Mouse (Mus musculus): ENCODE results near the gene Nudcd3. TPM values are rescaled to one million over a fixed set of nuclear protein-coding genes. Genes with fewer than 3 reads are reported as not detected.
A peak's percentile ranks its signal among the peaks of the same experiment; 100 is the strongest.

The Nudcd3 gene
- total and polyA plus RNA-seq, 3 experiments: 33.3 to 50.5 TPM; not detected in 1

GRCm38 (mm10) chr11:6065551-6066121 is 134.6 kb downstream of the Nudcd3 start:
- Histone ChIP-seq H3K79me2 (ENCODE audit: control insufficient read depth, insufficient read depth, low read length, poor library complexity) (no peaks in the 10 kb centered on the region), H3K4me3 (ENCODE audit: control insufficient read depth in 1 of 2, insufficient read depth in 1 of 2, low read depth in 2 of 2, low read length in 2 of 2) (no peak overlapping the region), H3K27me3 (ENCODE audit: control insufficient read depth in 1 of 2, insufficient read depth in 2 of 2, low read length in 2 of 2) (no peaks in the 10 kb centered on the region), H3K9me3 (replicated peaks; ENCODE audit: insufficient read depth, low read length) (no peaks in the 10 kb centered on the region), H3K36me3 (ENCODE audit: control insufficient read depth in 1 of 2, insufficient read depth in 2 of 2, low read length in 2 of 2) (no peaks in the 10 kb centered on the region), H3K27ac (ENCODE audit: control insufficient read depth, low read depth, low read length) (no peak overlapping the region), H3K9ac (ENCODE audit: control insufficient read depth, low read depth, low read length, poor library complexity, severe bottlenecking) (no peak overlapping the region), H3K4me1 (ENCODE audit: control insufficient read depth in 1 of 2, insufficient read depth in 2 of 2, low read length in 2 of 2) (no peaks in the 10 kb centered on the region)
- TF ChIP-seq KAT2A (conservative IDR thresholded peaks at IDR 0.05; ENCODE audit: low read depth, low read length): no peak
- TF ChIP-seq ZMIZ1 (IDR thresholded peaks at IDR 0.05; ENCODE audit: low read depth, low read length): no peak
- no peak for TF ChIP-seq MYB (IDR thresholded peaks at IDR 0.05; ENCODE audit: low read depth, low read length)
- no peak for TF ChIP-seq UBTF (IDR thresholded peaks at IDR 0.05; ENCODE audit: borderline replicate concordance, insufficient read depth, low read depth, low read length)
- TF ChIP-seq TAL1 (IDR thresholded peaks at IDR 0.05; ENCODE audit: low read length): no peak
- TF ChIP-seq CTCF (IDR thresholded peaks at IDR 0.05 in 2 of 3, conservative IDR thresholded peaks at IDR 0.05 in 1 of 3; ENCODE audit: control insufficient read depth in 1 of 3, insufficient read depth in 1 of 3, low read depth in 2 of 3, low read length in 3 of 3, poor library complexity in 1 of 3, severe bottlenecking in 1 of 3): no peak
- no peak for TF ChIP-seq RAD21 (IDR thresholded peaks at IDR 0.05; ENCODE audit: low read depth, low read length)
- no peak for TF ChIP-seq ZKSCAN1 (IDR thresholded peaks at IDR 0.05; ENCODE audit: low read depth, low read length)
- TF ChIP-seq ELF1 (IDR thresholded peaks at IDR 0.05; ENCODE audit: low read depth, low read length): no peak
- no peak for TF ChIP-seq GABPA (IDR thresholded peaks at IDR 0.05; ENCODE audit: low read depth, low read length)
- no peak for TF ChIP-seq POLR2A (IDR thresholded peaks at IDR 0.05; ENCODE audit: control insufficient read depth in 1 of 2, insufficient read depth in 1 of 2, low read depth in 1 of 2, low read length in 2 of 2, poor library complexity in 1 of 2)
- no peak for TF ChIP-seq EP300 (IDR thresholded peaks at IDR 0.05; ENCODE audit: low read depth in 1 of 2, low read length in 2 of 2)
- no peak for TF ChIP-seq GATA1 (IDR thresholded peaks at IDR 0.05; ENCODE audit: low read depth, low read length)
- TF ChIP-seq ZNF384 (IDR thresholded peaks at IDR 0.05; ENCODE audit: low read depth, low read length): no peak
- TF ChIP-seq CHD1 (IDR thresholded peaks at IDR 0.05; ENCODE audit: low read depth, low read length): no peak
- TF ChIP-seq SIN3A (IDR thresholded peaks at IDR 0.05; ENCODE audit: low read length): no peak
- TF ChIP-seq MAZ (IDR thresholded peaks at IDR 0.05; ENCODE audit: low read depth, low read length): no peak
- DNase-seq (ENCODE audit: low read depth, low spot score): no peak

- Histone ChIP-seq H3K9me3 (replicated peaks; ENCODE audit: insufficient read depth, low read length) (no peaks in the 10 kb centered on the region), H3K27ac (ENCODE audit: control insufficient read depth, low read depth, low read length) (no peak overlapping the region), H3K4me1 (ENCODE audit: control insufficient read depth in 1 of 2, insufficient read depth in 2 of 2, low read length in 2 of 2) (no peaks in the 10 kb centered on the region), H3K4me3 (ENCODE audit: control insufficient read depth in 1 of 2, insufficient read depth in 1 of 2, low read depth in 2 of 2, low read length in 2 of 2) (no peak overlapping the region), H3K36me3 (ENCODE audit: control insufficient read depth in 1 of 2, insufficient read depth in 2 of 2, low read length in 2 of 2) (no peaks in the 10 kb centered on the region), H3K9ac (ENCODE audit: control insufficient read depth, low read depth, low read length, poor library complexity, severe bottlenecking) (no peak overlapping the region), H3K79me2 (ENCODE audit: control insufficient read depth, insufficient read depth, low read length, poor library complexity) (no peaks in the 10 kb centered on the region), H3K27me3 (ENCODE audit: control insufficient read depth in 1 of 2, insufficient read depth in 2 of 2, low read length in 2 of 2) (no peaks in the 10 kb centered on the region)
- TF ChIP-seq USF1 (IDR thresholded peaks at IDR 0.05; ENCODE audit: low read depth, low read length) (no peak), ZNF384 (IDR thresholded peaks at IDR 0.05; ENCODE audit: low read depth, low read length) (no peak), MEF2A (IDR thresholded peaks at IDR 0.05; ENCODE audit: extremely low read depth, insufficient replicate concordance, low read depth, low read length, poor library complexity, severe bottlenecking) (no peak), ELF1 (IDR thresholded peaks at IDR 0.05; ENCODE audit: low read depth, low read length) (no peak), POLR2A (IDR thresholded peaks at IDR 0.05; ENCODE audit: control insufficient read depth in 1 of 2, insufficient read depth in 1 of 2, low read depth in 1 of 2, low read length in 2 of 2, poor library complexity in 1 of 2) (peak in 1 of 2 experiments; percentile 47; a peak in 1 of 4 replicates), TCF12 (IDR thresholded peaks at IDR 0.05; ENCODE audit: low read depth, low read length) (no peak), MXI1 (IDR thresholded peaks at IDR 0.05; ENCODE audit: low read depth, low read length) (no peak)
- DNase-seq (ENCODE audit: low read depth, low spot score): no peak
Observed at GRCm38 (mm10) chr11:6065046-6065521, 135.1 kb downstream of the Nudcd3 start.

Data from MEL (cell line).